Mouse (Mus musculus) intestine, postnatal 0 days (tissue): Measurements from ENCODE around the gene Trappc4. TPM values are rescaled to one million over a fixed set of nuclear protein-coding genes. Genes with fewer than 3 reads are reported as not detected.

Source experiments
- ATAC-seq: fragments of 200-750 bp; cut with Nextera tagmentation; 2 replicates; pipeline ENCODE4 v1.8.0; 2017; ENCODE audit warnings: mild to moderate bottlenecking, moderate TSS enrichment, moderate library complexity
- H3K27ac ChIP-seq: fragments of 300-500 bp; sonication (generic); 2 replicates; pipeline ENCODE4 v1.5.1; 2014; ENCODE audit warnings: mild to moderate bottlenecking, low read depth, low read length, moderate library complexity
- H3K27me3 ChIP-seq: fragments of 300-500 bp; sonication (generic); replicated peaks from 2 replicates; pipeline ENCODE4 v1.6.1; 2014; ENCODE audit warnings: low read length, mixed read lengths; ENCODE audit not compliant: control insufficient read depth, insufficient read depth
- H3K36me3 ChIP-seq: fragments of 300-500 bp; sonication (generic); 2 replicates; pipeline ENCODE4 v1.6.1; 2014; ENCODE audit warnings: mild to moderate bottlenecking, moderate library complexity; ENCODE audit not compliant: control insufficient read depth, insufficient read depth
- H3K4me1 ChIP-seq: fragments of 300-500 bp; sonication (generic); replicated peaks from 2 replicates; pipeline ENCODE4 v1.6.1; 2014; ENCODE audit warnings: antibody characterized with exemption, low read length, mixed read lengths; ENCODE audit not compliant: control insufficient read depth, insufficient read depth
- H3K4me2 ChIP-seq: fragments of 300-500 bp; sonication (generic); replicated peaks from 2 replicates; pipeline ENCODE4 v1.6.1; 2014; ENCODE audit warnings: low read depth, mild to moderate bottlenecking, moderate library complexity
- H3K4me3 ChIP-seq: fragments of 300-500 bp; sonication (generic); 2 replicates; pipeline ENCODE4 v1.5.1; 2014; ENCODE audit warnings: low read depth, low read length
- H3K9ac ChIP-seq: fragments of 300-500 bp; sonication (generic); 2 replicates; pipeline ENCODE4 v1.6.1; 2014; ENCODE audit warnings: mild to moderate bottlenecking, low read depth, low read length
- H3K9me3 ChIP-seq: fragments of 300-500 bp; sonication (generic); 2 replicates; pipeline ENCODE4 v1.6.1; 2016; ENCODE audit warnings: mixed run types; ENCODE audit not compliant: control insufficient read depth
- CTCF ChIP-seq: sonication (generic); IDR thresholded peaks from 2 replicates; pipeline ENCODE4 v1.5.1; 2016; ENCODE audit warnings: low read depth, mild to moderate bottlenecking, control low read depth, antibody characterized with exemption, moderate library complexity
- WGBS: fragments of 180-500 bp; shearing (Covaris S2); extraction: QIAGEN DNeasy Blood & Tissue Kit; methylation state at CpG from one replicate; pipeline ENCODE4 v1.1.7; 2014; 5-methylcytosine and 5-hydroxymethylcytosine counted together
- polyA plus RNA-seq: library from polyadenylated mRNA; unstranded; fragments of >200 nt; fragmentation: Nextera tagmentation; extraction: Ambion mirVana; gene quantifications from 2 replicates; pipeline ENCODE4 v1.2.1, GENCODE M21; 2015

Trappc4 gene
- polyA plus RNA-seq, 1 experiment from 2014 or later = 138 TPM

GRCm38 (mm10) chr9:44398087-44398486 is 9.3 kb downstream of the Trappc4 start:
- peaks cover 33% of the 10 kb centered on the region for H3K36me3 ChIP-seq
- 13% methylated on average over 4 of the region's 4 CpGs for WGBS
- ATAC-seq = peak; percentile 10
- peak overlapping the region; percentile 93 for H3K27ac ChIP-seq
- H3K9me3 ChIP-seq = no peaks in the 10 kb centered on the region
- H3K4me2 ChIP-seq = peak overlapping the region; percentile 93
- H3K27me3 ChIP-seq = no peaks in the 10 kb centered on the region
- peak overlapping the region; percentile 83 for H3K9ac ChIP-seq
- peak overlapping the region; percentile 71 for H3K4me3 ChIP-seq
- 0 out of 2 replicates have a peak, but pooled peaks cover 4% of the 10 kb centered on the region for H3K4me1 ChIP-seq
- TF ChIP-seq CTCF = peak; percentile 8; the same call in 1 of the 2 replicates

GRCm38 (mm10) chr9:44396684-44397411 is 10.6 kb downstream of the Trappc4 start, which contains the start of gene Slc37a4:
Slc37a4 (plus strand) TSS chr9:44396852.
- under 1% methylated on average over 39 of the region's 43 CpGs for WGBS
- Histone ChIP-seq H3K36me3 (peaks cover 20% of the 10 kb centered on the region), H3K4me1 (0 out of 2 replicates have a peak, but pooled peaks cover 4% of the 10 kb centered on the region), H3K4me2 (peak within 1 kb of the TSS; percentile 93), H3K9ac (peak within 1 kb of the TSS; percentile 83), H3K9me3 (no peaks in the 10 kb centered on the region), H3K27me3 (no peaks in the 10 kb centered on the region), H3K4me3 (peak within 1 kb of the TSS; percentile 71), H3K27ac (peak within 1 kb of the TSS; percentile 93)
- peak; percentile 93 for ATAC-seq
- TF ChIP-seq CTCF = peak; percentile 48

- Histone ChIP-seq H3K9ac (no peak overlapping the region), H3K27me3 (no peaks in the 10 kb centered on the region), H3K4me1 (no peaks in the 10 kb centered on the region), H3K36me3 (peaks cover 47% of the 10 kb centered on the region), H3K4me2 (no peak overlapping the region), H3K4me3 (no peak overlapping the region), H3K9me3 (no peaks in the 10 kb centered on the region), H3K27ac (no peak overlapping the region)
- WGBS = 28% methylated on average over 4 of the region's 4 CpGs
- ATAC-seq = no peak
- peak; percentile 89 for TF ChIP-seq CTCF
Measured at GRCm38 (mm10) chr9:44391466-44391865, 15.9 kb downstream of the Trappc4 start.

GRCm38 (mm10) chr9:44389273-44389672 is 18.1 kb downstream of the Trappc4 start:
- no peaks in the 10 kb centered on the region for H3K27me3 ChIP-seq
- no peak for ATAC-seq
- TF ChIP-seq CTCF = peak; percentile 82
- H3K27ac ChIP-seq = no peak overlapping the region
- 54% methylated on average over 8 of the region's 8 CpGs for WGBS
- peaks cover 69% of the 10 kb centered on the region for H3K36me3 ChIP-seq
- H3K9me3 ChIP-seq = no peaks in the 10 kb centered on the region
- no peaks in the 10 kb centered on the region for H3K4me1 ChIP-seq
- H3K4me2 ChIP-seq = no peak overlapping the region
- H3K4me3 ChIP-seq = no peak overlapping the region
- H3K9ac ChIP-seq = no peak overlapping the region

GRCm38 (mm10) chr9:44387221-44387620 is 20.2 kb downstream of the Trappc4 start:
- H3K4me3 ChIP-seq = no peak overlapping the region
- no peak overlapping the region for H3K9ac ChIP-seq
- no peak overlapping the region for H3K27ac ChIP-seq
- WGBS = 72% methylated on average over 3 of the region's 3 CpGs
- H3K27me3 ChIP-seq = no peaks in the 10 kb centered on the region
- H3K9me3 ChIP-seq = no peaks in the 10 kb centered on the region
- peaks cover 90% of the 10 kb centered on the region for H3K36me3 ChIP-seq
- no peak for TF ChIP-seq CTCF
- H3K4me2 ChIP-seq = no peak overlapping the region
- no peak for ATAC-seq
- no peaks in the 10 kb centered on the region for H3K4me1 ChIP-seq

- 83% methylated on average over 13 of the region's 13 CpGs for WGBS
- peaks cover 6% of the 10 kb centered on the region; the same call in 1 of the 2 replicates for H3K4me1 ChIP-seq
- no peak overlapping the region for H3K4me2 ChIP-seq
- H3K4me3 ChIP-seq = no peak overlapping the region
- ATAC-seq = no peak
- H3K27ac ChIP-seq = no peak overlapping the region; the same call in 1 of the 2 replicates
- H3K27me3 ChIP-seq = no peaks in the 10 kb centered on the region
- H3K36me3 ChIP-seq = peaks cover 85% of the 10 kb centered on the region
- TF ChIP-seq CTCF = no peak
- H3K9me3 ChIP-seq = no peaks in the 10 kb centered on the region
- H3K9ac ChIP-seq = no peak overlapping the region
Measured at GRCm38 (mm10) chr9:44384596-44384995, 22.8 kb downstream of the Trappc4 start.
